Mouse (Mus musculus) ZHBTc4 (cell line): ENCODE data around the gene Orai3.
A peak's percentile ranks its signal among the peaks of the same experiment; 100 is the strongest.
"Not testable (repeated sequence)": the region's sequence is repeated elsewhere in the genome, so short reads cannot be mapped to it uniquely, and the experiment has no call there.

Experiments
- DNase-seq: peaks from one replicate; pipeline ENCODE4 v3.0.0-alpha.2; 2011; ENCODE audit warnings: low read depth, low spot score

Orai3 gene

DNA sequence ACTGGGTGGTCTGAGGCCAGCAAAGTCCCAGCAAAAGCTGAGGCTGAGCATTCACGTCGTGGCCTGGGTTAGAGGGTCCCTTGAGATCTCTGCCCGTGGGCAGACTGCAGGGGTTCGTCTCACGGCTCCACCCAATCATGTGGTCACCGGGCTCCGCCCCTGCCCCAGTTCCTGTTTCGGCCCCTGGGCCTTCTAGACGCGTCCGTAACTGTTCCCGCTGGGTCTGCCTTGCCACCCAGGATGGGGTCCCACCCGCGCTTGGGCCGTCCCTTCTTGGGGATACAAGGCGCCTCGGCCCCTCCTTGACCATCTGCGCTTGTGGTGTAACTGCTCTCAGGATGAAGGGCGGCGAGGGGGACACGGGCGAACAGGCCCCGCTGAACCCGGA, at the start of gene Orai3:
Gene Orai3, plus strand, starts transcription at position 165 of the 388 bp plus-strand sequence.
- DNase-seq, result peak; percentile 81

- DNase-seq, result no peak
These were observed 44.1 kb upstream of the Orai3 start for GRCm38 (mm10) chr7:127725490-127725889.

DNA sequence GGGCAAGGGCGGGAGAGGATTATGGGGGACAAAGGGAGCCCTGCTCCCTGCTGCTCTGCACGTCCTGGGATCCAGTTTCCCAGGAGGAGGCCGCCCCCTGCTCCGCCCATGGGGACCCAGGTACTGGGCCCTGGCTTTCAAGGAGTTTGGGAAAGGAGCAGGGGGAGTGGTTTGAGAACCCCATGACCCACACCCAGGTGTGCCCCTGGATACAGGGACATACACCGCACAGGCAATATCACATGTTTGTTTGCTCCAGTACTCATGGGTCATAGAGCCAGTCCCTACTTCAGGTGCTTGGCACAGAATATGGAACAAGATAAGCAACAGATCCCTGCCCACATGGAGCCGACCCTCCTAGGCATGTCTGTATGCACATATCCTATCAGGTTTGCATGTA, 43.7 kb upstream of the Orai3 start:
- DNase-seq, result no peak

DNA sequence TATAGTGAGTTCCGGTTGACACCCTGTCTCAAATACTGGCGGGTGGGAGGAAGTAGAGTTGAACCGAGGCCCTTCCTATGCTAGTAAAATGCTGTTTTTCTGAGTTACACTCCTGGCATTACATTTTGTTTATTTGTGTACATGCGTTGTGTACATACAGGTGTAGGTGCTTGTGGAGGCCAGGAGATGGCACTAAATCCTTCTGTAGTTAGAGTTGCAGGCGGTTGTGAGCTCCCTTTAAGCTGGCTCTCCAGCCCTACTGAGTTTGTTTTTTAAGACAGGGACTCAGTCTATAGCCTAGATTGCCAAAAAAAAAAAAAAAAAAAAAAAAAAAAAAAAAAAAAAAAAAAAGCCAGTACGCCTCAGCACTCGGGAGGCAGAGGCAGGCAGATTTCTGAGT, 41.7 kb upstream of the Orai3 start:
- DNase-seq, result peak; percentile 79

DNA sequence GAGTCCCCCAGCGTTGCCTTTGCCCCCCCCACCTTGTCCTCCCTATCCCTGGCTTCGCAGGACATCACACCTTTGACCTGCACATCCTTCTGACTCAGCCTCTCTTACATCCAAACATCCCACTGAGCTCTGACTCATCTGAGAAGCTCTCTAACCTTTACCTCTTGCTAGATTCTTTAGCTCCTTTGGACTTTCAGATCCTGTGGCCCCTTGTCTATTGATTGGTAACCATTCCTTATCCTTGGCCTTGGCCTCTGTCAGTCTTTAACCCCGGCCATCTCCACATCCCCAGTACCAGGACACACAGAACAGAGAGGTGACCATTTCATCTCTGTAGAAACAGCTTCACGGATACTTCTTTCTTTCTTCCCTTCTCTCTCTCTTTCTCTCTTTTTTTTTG, 39.4 kb upstream of the Orai3 start:
- no peak for DNase-seq

- DNase-seq, result not testable (repeated sequence)
These were observed 37.5 kb upstream of the Orai3 start, which contains the start of gene Ctf2 for GRCm38 (mm10) chr7:127732066-127732465. Ctf2 (minus strand) TSS chr7:127732166.

DNA sequence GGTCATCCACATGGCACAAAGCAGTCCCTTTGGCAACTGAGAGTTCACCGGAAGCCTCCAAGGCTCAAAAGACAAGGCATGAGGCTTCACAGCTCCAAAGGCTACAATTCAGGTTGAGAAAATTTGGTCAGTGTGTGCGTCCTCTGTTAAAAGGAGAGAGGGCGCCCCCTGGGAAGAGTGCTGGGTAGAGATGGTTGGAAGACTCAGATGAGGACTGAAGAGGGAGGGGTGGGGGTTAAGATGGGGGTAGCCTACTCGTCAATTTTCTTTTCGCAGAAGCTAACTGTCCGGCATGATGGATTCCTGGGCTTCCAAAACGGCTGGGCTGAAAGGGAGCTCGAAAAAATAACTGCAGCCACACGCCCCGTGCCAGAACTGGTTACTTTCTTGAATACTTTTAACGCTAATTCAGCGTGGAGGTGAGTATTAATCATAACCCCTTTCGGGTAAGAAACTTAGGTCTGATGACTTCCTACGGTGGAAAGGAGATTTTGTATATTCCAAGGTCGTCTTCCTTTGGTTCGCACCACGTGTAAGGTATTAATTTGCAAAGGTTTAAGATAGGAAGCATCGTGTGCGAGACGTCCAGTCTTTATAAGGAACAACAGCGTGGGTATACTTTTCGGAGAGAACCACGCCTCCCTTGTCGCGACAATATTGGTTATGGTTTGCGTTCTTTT, 25.1 kb upstream of the Orai3 start, which contains the start of gene Fbxl19:
Gene Fbxl19, plus strand, starts transcription at position 178 of the 680 bp plus-strand sequence.
- peak; percentile 84 for DNase-seq

GRCm38 (mm10) chr7:127745251-127745651, 24.4 kb upstream of the Orai3 start:
- peak; percentile 98 for DNase-seq

- peak; percentile 98 for DNase-seq
These were observed 23.7 kb upstream of the Orai3 start for GRCm38 (mm10) chr7:127745652-127746493.

GRCm38 (mm10) chr7:127746494-127747491, 22.8 kb upstream of the Orai3 start:
- peak; percentile 94 for DNase-seq

DNA sequence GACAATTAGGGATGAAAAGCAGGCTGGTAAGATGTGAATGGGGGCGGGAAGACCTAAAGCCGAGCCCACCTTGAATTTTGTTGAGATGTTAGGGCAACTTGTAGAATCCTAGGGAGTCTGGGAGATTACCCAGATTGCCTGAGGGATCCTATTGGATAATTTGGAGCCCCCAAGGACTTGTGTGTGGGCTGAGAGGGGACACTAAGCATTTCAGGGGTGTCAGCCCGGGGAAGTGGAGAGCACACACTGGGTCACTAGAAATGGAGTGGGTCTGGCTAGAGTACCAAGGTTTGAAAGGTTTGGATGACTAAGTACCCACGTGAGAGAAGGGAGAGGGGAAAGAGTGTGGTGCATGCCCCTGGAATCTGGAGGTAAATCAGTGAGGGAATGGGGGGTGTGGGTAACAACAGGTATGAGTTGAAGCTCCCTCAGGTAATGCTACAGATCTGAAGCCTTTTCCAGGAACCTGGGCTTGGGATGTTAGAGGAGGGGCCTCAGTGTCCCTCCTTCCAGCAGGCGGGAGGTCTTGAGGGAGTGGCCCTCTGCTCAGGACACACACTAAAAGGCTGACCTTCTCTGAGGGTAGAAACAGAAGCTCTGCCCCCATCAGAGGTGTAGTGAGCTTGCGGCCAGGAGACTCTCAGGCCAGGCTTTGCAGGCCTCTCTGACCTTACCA, 21.9 kb upstream of the Orai3 start:
- DNase-seq, result peak; percentile 53

DNA sequence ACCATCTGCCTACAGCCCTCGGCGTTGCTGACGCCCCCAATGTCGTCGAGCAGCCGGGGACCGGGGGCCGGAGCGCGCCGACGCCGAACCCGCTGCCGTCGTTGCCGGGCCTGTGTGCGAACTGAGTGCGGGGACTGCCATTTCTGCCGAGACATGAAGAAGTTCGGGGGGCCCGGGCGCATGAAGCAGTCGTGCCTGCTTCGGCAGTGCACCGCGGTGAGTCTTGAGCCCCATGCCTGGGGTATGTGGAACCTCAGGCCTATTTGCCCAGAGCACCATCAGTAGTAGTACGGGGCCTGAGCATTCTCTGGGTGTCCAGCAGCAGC, 21.4 kb upstream of the Orai3 start:
- no peak for DNase-seq

DNA sequence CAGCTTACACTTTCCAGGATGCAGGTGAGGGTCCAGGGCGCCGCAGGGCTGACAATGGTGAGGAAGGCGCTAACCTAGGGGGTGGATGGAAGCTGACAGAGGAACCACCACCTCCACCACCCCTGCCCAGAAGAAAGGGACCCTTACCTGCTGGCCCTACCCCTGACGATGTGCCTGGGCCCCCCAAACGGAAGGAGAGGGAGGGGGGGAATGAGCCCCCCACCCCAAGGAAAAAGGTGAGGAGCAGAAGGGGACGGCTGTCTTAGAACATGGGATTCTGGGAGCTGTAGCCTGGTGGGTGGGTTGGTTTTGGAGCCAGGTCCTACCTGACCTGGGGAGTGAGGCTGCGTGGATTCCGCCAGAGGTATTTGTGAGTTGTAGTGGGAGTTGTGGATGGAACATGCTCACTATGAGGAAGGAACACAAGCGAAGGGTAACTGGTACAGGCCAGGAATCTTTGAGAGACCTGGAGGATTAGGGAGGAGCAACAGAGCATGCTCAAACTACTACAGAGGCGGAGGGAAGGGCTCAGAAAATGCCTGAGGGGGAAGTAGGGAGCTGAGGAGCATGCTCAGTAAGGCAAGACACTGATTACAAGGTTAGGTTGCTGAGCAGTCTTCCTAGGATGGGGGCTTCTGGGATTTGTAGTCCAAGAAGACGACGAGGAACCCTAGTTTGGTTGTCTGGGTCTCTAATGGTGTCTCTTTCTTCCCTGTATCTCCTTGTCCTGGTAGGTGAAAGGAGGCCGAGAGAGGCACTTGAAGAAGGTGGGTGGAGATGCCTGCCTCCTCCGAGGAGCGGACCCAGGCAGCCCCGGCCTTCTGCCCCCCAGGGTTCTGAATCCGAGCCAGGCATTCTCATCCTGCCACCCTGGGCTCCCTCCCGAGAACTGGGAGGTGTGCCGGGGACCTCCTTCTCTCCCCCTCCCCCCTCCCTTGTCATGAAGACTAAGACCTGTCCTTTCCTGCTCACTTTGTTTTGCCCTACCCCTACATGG, 19.2 kb upstream of the Orai3 start:
- DNase-seq, result peak; percentile 95

DNA sequence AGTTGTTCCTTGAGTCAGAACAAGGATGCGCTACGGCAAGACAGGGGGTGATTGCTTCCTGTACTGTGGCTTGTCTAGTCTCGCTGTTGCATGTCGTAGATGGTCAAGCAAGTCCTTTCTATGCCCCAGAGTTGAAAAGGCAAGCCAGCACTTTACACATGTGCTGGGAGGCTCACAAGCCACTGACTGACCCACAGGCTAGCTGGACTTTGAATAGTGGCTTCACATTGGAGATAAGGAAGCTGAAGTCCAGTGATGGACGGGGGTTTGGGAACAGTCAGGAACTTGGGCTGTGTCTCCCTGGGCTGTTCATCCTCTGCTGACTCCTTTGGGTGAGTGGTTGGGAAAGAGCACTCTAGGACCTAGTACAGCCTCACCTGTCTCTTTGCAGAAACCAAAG, 18.0 kb upstream of the Orai3 start:
- DNase-seq, result no peak

DNA sequence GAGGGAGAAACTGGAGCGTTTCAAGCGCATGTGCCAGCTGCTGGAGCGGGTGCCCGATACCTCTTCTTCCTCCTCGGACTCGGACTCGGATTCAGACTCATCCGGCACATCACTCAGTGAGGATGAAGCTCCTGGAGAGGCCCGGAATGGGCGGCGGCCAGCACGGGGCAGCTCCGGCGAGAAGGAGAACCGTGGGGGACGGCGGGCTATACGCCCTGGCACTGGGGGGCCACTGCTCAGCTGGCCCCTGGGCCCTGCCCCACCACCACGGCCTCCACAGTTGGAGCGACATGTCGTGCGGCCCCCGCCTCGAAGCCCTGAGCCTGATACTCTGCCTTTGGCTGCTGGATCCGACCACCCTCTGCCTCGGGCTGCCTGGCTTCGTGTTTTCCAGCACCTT, 17.5 kb upstream of the Orai3 start:
- DNase-seq, result no peak

DNA sequence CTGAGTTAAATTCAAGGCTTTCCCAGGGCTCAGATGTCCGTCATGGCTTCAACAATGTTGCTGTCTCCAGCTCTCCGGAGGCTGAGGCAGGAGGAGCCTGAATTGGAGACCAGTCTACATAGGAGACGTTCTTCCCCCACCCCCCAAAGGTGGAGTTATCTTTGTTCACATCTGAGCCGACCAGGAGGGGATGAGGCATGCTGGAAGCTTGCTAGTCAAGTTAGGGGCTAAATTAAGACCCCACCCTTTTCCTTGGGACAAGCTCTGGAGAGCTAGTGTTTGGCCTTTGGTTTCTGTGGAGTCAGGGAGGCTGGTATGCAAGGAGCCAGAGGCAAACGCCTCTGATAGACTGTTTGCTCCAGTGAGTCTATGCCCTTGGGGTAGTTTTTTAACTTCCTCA, 16.5 kb upstream of the Orai3 start:
- peak; percentile 65 for DNase-seq

DNA sequence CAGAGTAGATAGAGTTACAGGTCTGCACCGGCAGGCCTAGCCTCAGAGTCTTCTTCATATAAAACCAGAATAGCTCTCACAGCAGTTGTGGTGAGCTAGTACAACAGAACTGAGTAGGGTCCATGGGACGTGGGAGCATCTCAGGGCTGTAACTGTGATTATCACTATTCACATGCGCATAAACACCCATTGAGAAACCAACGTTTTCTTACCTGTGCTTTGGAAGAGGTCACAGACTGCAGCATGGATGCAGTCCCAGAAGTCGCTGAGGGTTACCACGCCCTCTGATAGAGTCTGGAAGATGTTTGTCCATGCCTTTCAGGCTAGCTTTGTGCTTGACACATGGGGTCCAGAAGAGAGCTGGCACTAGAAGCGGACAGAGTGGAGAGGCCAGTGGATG, 15.9 kb upstream of the Orai3 start:
- peak; percentile 39 for DNase-seq

DNA sequence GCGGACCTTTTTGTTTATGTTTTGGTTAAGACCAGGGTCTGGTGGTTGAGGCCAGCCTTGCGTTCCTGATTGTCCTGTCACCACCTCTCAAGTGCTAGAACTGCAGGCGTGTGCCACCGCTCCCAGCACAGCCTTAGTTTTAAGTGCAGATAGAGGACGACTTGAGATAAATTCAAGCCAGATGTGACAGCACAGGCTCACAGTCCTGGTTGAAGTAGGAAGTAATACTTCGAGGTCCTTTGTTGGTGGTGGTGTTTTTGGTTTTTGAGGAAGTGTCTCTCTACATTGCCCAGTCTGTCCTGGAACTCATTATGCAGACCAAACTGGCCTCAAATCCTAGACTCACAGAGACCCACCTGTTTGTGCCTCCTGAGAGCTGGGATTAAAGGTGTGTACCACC, 9.9 kb upstream of the Orai3 start:
- no peak for DNase-seq

GRCm38 (mm10) chr7:127760478-127760877, 9.1 kb upstream of the Orai3 start:
- DNase-seq, result no peak

DNA sequence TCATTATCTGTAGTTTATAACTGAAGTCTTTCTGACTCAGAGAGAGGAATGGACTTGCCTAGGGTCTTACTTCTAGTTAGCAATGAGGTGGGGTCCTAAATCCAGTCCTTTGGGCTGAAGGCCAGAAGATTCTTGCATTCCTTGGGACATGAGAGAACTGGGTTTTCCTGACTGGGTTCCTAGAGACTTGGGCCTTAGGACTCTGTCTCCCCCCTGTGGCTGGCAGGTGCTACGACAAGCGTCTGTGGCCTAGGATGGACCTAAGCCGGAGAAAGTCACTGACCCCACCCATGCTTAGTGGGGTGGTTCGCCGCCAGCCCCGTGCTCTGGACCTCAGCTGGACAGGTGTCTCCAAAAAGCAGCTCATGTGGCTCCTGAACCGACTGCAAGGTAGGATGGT, 8.6 kb upstream of the Orai3 start:
- DNase-seq, result peak; percentile 86
